Mouse (Mus musculus): ENCODE data around the gene Triobp. TPM values are rescaled to one million over a fixed set of nuclear protein-coding genes. Genes with fewer than 3 reads are reported as not detected.
A peak's percentile ranks its signal among the peaks of the same experiment; 100 is the strongest.

Gene Triobp
- 49.0 and 52.2 TPM in 2 replicates for polyA plus RNA-seq (2014; fragmentation: Nextera tagmentation; extraction: Ambion mirVana)

DNA sequence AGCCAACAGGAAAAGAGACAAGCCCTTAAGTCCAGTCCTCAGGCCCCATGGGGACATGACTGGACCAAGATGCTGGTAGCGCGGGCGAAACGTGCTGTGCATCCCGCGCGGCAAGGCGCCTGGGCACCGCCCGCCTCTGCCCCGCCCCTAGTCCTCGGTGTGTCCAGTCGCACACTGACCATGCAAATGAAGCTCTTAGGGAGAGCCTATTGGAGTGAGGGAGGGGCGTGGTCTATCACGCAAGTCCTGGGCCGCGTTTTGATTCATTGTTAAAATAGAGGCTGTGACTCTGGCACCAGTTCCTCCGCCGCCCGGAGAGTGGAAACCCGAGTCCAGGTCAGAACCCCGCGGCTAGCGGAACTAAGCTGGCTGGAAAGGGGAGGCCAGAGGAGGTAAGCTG is at the start of gene Triobp:
Gene Triobp, plus strand, starts transcription at position 68 of the 400 bp plus-strand sequence.
- Histone ChIP-seq H3K4me2 (ENCODE audit: low read length) (peak within 1 kb of the TSS; percentile 80), H3K9me3 (ENCODE audit: control insufficient read depth, low read length) (no peaks in the 10 kb centered on the region), H3K4me3 (ENCODE audit: low read depth, low read length) (peak within 1 kb of the TSS; percentile 48), H3K27me3 (replicated peaks; ENCODE audit: control insufficient read depth, insufficient read depth, low read length) (peaks cover 3% of the 10 kb centered on the region; the same call in 1 of the 2 replicates), H3K36me3 (ENCODE audit: control insufficient read depth, insufficient read depth, low read length) (no peaks in the 10 kb centered on the region), H3K4me1 (replicated peaks; ENCODE audit: control insufficient read depth, insufficient read depth, low read length) (peaks cover 6% of the 10 kb centered on the region; the same call in 1 of the 2 replicates), H3K27ac (ENCODE audit: low read depth) (peak within 1 kb of the TSS; percentile 4; the same call in 1 of the 2 replicates), H3K9ac (ENCODE audit: low read length) (peak within 1 kb of the TSS; percentile 53)
- DNase-seq (ENCODE audit: low spot score) = peak; percentile 87
- ATAC-seq (replicated peaks; ENCODE audit: low FRiP score, low TSS enrichment, low read depth) = peak; percentile 92
- WGBS = under 1% methylated on average over 24 of the region's 24 CpGs

DNA sequence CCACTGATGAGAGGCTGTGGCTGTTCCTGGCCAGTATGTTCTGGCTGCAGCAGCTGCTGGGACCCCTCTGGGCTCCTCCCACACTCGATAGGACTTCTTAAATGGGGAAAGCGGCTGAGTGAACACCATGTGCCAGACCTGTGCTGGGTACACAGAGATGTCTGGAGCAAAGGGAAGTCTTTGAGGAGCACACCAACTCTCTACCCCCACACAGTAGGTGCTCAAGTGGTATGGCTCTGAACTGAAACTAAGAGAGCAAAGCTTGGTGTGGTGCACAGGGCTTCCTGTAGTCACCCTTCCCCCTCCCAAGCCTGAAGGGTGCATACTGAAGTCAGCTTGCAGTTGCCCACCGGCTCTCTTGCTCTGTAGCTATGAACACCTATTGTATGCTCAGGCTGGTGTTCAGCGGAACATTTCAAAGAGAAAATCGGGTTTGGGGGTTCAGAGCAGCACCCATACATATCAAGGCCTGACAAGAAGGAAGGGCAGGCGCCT is 49.0 kb upstream of the Triobp start:
- 50% methylated on average over 6 of the region's 6 CpGs for WGBS
- no peak for DNase-seq (ENCODE audit: low spot score)
- Histone ChIP-seq H3K9ac (ENCODE audit: low read length) (no peak overlapping the region), H3K27me3 (replicated peaks; ENCODE audit: control insufficient read depth, insufficient read depth, low read length) (no peaks in the 10 kb centered on the region), H3K27ac (ENCODE audit: low read depth) (peak overlapping the region; percentile 47), H3K36me3 (ENCODE audit: control insufficient read depth, insufficient read depth, low read length) (peaks cover 22% of the 10 kb centered on the region), H3K4me2 (ENCODE audit: low read length) (peak overlapping the region; percentile 71), H3K4me3 (ENCODE audit: low read depth, low read length) (0 out of 2 replicates have a peak overlapping the region, but pooled peaks have one; percentile 1), H3K9me3 (ENCODE audit: control insufficient read depth, low read length) (no peaks in the 10 kb centered on the region), H3K4me1 (replicated peaks; ENCODE audit: control insufficient read depth, insufficient read depth, low read length) (peaks cover 38% of the 10 kb centered on the region)
- ATAC-seq (replicated peaks; ENCODE audit: low FRiP score, low TSS enrichment, low read depth) = no peak

DNA sequence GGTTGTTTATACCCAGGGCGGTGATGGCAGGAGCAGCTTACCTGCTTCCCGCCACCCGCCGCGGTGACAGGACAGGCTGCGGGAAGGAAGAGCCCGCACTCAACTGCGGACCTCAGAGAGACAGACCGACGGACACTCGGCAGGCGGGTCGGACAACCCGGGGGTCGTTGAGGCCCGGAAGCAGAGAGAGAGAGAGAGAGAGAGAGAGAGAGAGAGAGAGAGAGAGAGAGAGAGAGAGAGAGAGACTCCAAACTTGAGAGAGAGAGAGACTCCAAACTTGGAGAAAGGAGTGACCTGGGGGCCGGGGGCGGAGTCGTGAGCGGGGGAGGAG is 48.1 kb upstream of the Triobp start, which contains the start of gene Gm49510:
Gene Gm49510, plus strand, starts transcription at position 259 of the 331 bp plus-strand sequence.
- Histone ChIP-seq H3K27me3 (replicated peaks; ENCODE audit: control insufficient read depth, insufficient read depth, low read length) (no peaks in the 10 kb centered on the region), H3K4me2 (ENCODE audit: low read length) (peak within 1 kb of the TSS; percentile 71), H3K4me1 (replicated peaks; ENCODE audit: control insufficient read depth, insufficient read depth, low read length) (peaks cover 34% of the 10 kb centered on the region), H3K36me3 (ENCODE audit: control insufficient read depth, insufficient read depth, low read length) (peaks cover 22% of the 10 kb centered on the region), H3K4me3 (ENCODE audit: low read depth, low read length) (peak within 1 kb of the TSS; percentile 78), H3K9me3 (ENCODE audit: control insufficient read depth, low read length) (no peaks in the 10 kb centered on the region), H3K9ac (ENCODE audit: low read length) (peak within 1 kb of the TSS; percentile 70), H3K27ac (ENCODE audit: low read depth) (peak within 1 kb of the TSS; percentile 47)
- ATAC-seq (replicated peaks; ENCODE audit: low FRiP score, low TSS enrichment, low read depth) (no peak), DNase-seq (ENCODE audit: low spot score) (peak; percentile 68)
- WGBS = 1% methylated on average over 20 of the region's 20 CpGs

DNA sequence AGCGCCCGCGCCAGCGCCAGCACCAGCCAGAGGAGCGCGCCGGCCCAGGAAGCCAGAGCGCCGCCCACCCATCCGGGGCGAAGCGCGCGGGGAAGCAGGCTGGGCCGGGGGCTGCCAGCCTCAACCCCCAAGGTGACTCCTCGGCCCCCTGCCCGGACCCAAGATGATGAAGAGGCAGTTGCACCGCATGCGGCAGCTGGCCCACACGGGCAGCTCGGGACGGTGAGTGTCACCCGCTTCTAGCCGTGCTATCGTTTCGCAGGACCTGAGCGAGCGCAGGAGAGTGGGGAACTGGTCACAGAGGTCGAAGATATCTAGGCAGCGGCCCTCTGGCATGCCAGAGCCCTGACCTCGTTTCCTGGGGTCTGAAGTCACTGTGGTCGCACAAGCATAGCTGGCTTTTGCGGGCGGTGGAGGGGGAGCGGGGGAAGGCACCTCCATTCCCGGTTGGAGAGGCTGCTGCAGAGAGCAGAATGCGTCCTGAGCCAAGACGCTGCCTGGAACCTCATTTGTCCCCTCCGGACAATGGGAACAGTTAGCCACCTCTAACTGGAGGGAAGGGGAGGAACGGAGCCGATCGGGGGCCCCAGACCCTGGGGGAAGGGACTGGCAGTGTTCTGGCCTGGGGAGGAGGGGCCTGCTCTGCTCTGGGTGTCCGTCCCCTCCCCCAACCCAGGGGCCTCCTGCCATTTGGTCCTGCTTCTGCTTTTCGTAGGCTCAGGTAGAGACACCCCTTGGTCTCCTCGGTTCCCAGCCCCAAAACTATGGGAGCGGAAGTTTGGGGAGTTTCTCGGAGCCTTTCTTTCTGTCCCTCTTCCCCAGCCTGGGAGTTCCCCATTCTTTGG is 47.6 kb upstream of the Triobp start, which contains the start of gene Sh3bp1:
Gene Sh3bp1, plus strand, starts transcription at position 29 of the 845 bp plus-strand sequence.
- H3K9me3 ChIP-seq (ENCODE audit: control insufficient read depth, low read length) = no peaks in the 10 kb centered on the region
- DNase-seq (ENCODE audit: low spot score) (peak; percentile 81), ATAC-seq (replicated peaks; ENCODE audit: low FRiP score, low TSS enrichment, low read depth) (peak; percentile 68)
- under 1% methylated on average over 44 of the region's 47 CpGs for WGBS
- H3K27ac ChIP-seq (ENCODE audit: low read depth) = peak within 1 kb of the TSS; percentile 48
- peaks cover 29% of the 10 kb centered on the region for H3K4me1 ChIP-seq (replicated peaks; ENCODE audit: control insufficient read depth, insufficient read depth, low read length)
- H3K27me3 ChIP-seq (replicated peaks; ENCODE audit: control insufficient read depth, insufficient read depth, low read length) = no peaks in the 10 kb centered on the region
- peak within 1 kb of the TSS; percentile 78 for H3K4me3 ChIP-seq (ENCODE audit: low read depth, low read length)
- peaks cover 23% of the 10 kb centered on the region for H3K36me3 ChIP-seq (ENCODE audit: control insufficient read depth, insufficient read depth, low read length)
- H3K4me2 ChIP-seq (ENCODE audit: low read length) = peak within 1 kb of the TSS; percentile 71
- peak within 1 kb of the TSS; percentile 70 for H3K9ac ChIP-seq (ENCODE audit: low read length)

DNA sequence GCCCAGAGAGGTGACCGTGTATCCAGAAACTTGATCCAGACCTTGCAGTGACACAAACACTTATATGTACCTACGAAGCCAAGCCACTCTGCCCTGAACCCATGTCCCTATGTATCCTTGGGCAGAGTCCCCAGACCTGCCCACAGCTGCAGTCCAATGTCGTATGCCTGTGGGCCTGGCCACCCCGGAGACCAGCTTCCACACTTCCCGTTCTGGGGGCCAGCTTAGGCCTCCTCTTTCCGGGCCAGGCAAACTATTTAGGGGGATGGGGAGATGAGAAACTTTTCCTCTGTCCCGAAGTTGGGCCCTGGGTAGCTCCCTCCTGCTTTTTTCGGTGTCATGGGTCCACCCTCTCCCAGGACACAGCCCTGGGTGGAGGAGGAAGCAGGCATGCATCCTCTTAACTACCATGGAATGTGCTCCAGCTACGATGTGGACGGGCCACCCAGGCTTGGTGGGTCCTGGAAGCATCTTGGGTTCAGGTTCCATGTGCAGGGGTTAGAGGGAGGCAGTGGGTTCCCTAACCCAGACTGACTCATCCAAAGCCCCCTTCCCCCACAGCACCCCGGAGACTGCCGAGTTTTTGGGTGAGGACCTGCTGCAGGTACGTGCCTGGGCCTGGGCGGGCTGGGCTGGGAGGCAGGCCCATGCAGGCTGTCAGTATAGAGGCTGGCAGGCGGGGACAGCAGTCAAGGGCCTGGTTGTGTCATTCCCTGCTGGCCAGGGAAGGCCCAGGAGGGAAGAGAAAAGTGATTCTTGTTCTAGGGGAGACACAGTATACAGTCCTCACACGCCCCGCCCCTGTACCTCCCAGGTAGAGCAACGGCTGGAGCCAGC is 46.7 kb upstream of the Triobp start:
- Histone ChIP-seq H3K27ac (ENCODE audit: low read depth) (peak overlapping the region; percentile 48), H3K4me2 (ENCODE audit: low read length) (peak overlapping the region; percentile 71), H3K4me1 (replicated peaks; ENCODE audit: control insufficient read depth, insufficient read depth, low read length) (peaks cover 29% of the 10 kb centered on the region), H3K36me3 (ENCODE audit: control insufficient read depth, insufficient read depth, low read length) (peaks cover 31% of the 10 kb centered on the region), H3K4me3 (ENCODE audit: low read depth, low read length) (peak overlapping the region; percentile 78), H3K9ac (ENCODE audit: low read length) (peak overlapping the region; percentile 70), H3K27me3 (replicated peaks; ENCODE audit: control insufficient read depth, insufficient read depth, low read length) (no peaks in the 10 kb centered on the region), H3K9me3 (ENCODE audit: control insufficient read depth, low read length) (no peaks in the 10 kb centered on the region)
- ATAC-seq (replicated peaks; ENCODE audit: low FRiP score, low TSS enrichment, low read depth) = 0 out of 2 replicates have a peak, but pooled peaks have one; percentile 18
- DNase-seq (ENCODE audit: low spot score) = peak; percentile 66
- WGBS = 13% methylated on average over 18 of the region's 18 CpGs

DNA sequence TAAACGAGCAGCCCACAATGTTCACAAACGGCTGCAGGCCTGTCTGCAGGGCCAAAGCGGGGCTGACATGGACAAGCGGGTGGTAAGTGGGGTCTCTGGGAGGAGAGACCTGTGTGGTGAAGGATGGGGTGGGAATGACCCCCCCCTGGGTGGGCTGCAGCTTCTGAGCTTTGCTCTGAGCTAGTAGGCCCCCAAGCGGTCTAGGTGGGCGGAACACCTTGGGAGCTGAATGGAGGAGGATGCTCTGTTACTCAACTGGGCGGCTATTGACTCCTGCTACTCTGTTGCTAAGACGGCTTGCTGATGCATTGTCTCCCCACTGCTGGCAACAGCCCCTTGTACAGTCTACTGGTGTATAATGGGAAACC is 46.1 kb upstream of the Triobp start:
- Histone ChIP-seq H3K36me3 (ENCODE audit: control insufficient read depth, insufficient read depth, low read length) (peaks cover 37% of the 10 kb centered on the region), H3K4me3 (ENCODE audit: low read depth, low read length) (peak overlapping the region; percentile 78), H3K9me3 (ENCODE audit: control insufficient read depth, low read length) (no peaks in the 10 kb centered on the region), H3K4me1 (replicated peaks; ENCODE audit: control insufficient read depth, insufficient read depth, low read length) (peaks cover 29% of the 10 kb centered on the region), H3K27ac (ENCODE audit: low read depth) (peak overlapping the region; percentile 48; the same call in 1 of the 2 replicates), H3K4me2 (ENCODE audit: low read length) (peak overlapping the region; percentile 71), H3K9ac (ENCODE audit: low read length) (no peak overlapping the region), H3K27me3 (replicated peaks; ENCODE audit: control insufficient read depth, insufficient read depth, low read length) (no peaks in the 10 kb centered on the region)
- DNase-seq (ENCODE audit: low spot score) = peak; percentile 61
- ATAC-seq (replicated peaks; ENCODE audit: low FRiP score, low TSS enrichment, low read depth) = no peak
- 46% methylated on average over 8 of the region's 8 CpGs for WGBS

DNA sequence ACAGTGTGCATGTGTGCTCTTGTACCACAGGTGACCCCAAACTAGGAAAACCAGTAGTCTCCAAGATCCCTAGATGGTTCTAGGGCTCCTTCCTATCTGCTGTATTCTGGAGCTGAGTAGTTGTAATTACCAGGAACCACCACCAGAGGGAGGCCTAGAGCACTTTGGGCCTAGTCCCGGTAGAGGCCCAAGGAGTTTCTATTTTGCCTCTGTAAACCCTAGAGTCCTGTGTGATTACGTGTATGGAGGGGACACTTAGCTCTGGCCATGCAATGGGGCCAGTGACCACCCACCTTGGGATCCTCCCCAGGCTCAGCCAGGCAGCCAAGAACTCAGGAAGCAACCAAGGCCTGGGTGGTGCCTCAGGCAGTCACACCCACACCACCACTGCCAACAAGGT is 44.3 kb upstream of the Triobp start:
- H3K27me3 ChIP-seq (replicated peaks; ENCODE audit: control insufficient read depth, insufficient read depth, low read length) = no peaks in the 10 kb centered on the region
- 8% methylated on average over 2 of the region's 2 CpGs for WGBS
- H3K9ac ChIP-seq (ENCODE audit: low read length) = no peak overlapping the region
- H3K27ac ChIP-seq (ENCODE audit: low read depth) = no peak overlapping the region
- no peak overlapping the region for H3K4me2 ChIP-seq (ENCODE audit: low read length)
- no peak for ATAC-seq (replicated peaks; ENCODE audit: low FRiP score, low TSS enrichment, low read depth)
- no peaks in the 10 kb centered on the region for H3K9me3 ChIP-seq (ENCODE audit: control insufficient read depth, low read length)
- H3K4me1 ChIP-seq (replicated peaks; ENCODE audit: control insufficient read depth, insufficient read depth, low read length) = peaks cover 24% of the 10 kb centered on the region
- no peak overlapping the region for H3K4me3 ChIP-seq (ENCODE audit: low read depth, low read length)
- H3K36me3 ChIP-seq (ENCODE audit: control insufficient read depth, insufficient read depth, low read length) = peaks cover 56% of the 10 kb centered on the region
- DNase-seq (ENCODE audit: low spot score) = peak; percentile 92

DNA sequence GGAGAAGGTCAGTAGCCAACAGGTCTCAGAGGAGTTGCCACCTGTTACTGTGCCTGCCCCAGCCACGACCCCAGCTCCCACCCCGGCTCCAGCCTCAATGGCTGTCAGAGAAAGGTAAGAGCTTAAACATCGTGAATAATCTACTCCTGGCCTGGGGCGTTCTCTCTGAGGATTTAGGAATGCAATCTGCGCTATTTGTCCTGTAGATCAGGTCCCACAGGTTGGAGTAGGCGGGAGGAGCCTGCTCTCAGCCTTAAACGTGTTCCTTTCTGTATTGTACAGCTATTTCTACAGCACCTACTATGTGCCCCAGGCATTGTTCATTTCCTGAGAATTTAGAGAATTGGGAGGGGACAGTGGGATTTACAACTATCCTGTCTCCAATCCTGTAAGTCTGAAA is 39.1 kb upstream of the Triobp start:
- H3K4me2 ChIP-seq (ENCODE audit: low read length) = no peak overlapping the region
- WGBS = 76% methylated on average over 7 of the region's 7 CpGs
- no peak overlapping the region for H3K4me3 ChIP-seq (ENCODE audit: low read depth, low read length)
- ATAC-seq (replicated peaks; ENCODE audit: low FRiP score, low TSS enrichment, low read depth) = no peak
- H3K9ac ChIP-seq (ENCODE audit: low read length) = no peak overlapping the region
- H3K27ac ChIP-seq (ENCODE audit: low read depth) = no peak overlapping the region
- no peak for DNase-seq (ENCODE audit: low spot score)
- peaks cover 93% of the 10 kb centered on the region for H3K36me3 ChIP-seq (ENCODE audit: control insufficient read depth, insufficient read depth, low read length)
- H3K27me3 ChIP-seq (replicated peaks; ENCODE audit: control insufficient read depth, insufficient read depth, low read length) = no peaks in the 10 kb centered on the region
- H3K4me1 ChIP-seq (replicated peaks; ENCODE audit: control insufficient read depth, insufficient read depth, low read length) = no peaks in the 10 kb centered on the region
- no peaks in the 10 kb centered on the region for H3K9me3 ChIP-seq (ENCODE audit: control insufficient read depth, low read length)
